Mouse (Mus musculus): Measurements from ENCODE around the gene Sh2d3c. TPM values are rescaled to one million over a fixed set of nuclear protein-coding genes. Genes with fewer than 3 reads are reported as not detected.

The Sh2d3c gene
- 100 to 1,000 TPM; 113 to 116 TPM for total RNA-seq (2023)

GRCm38 (mm10) chr2:32720681-32721229 is at the start of gene Sh2d3c:
TSS of gene Sh2d3c (plus strand) at chr2:32721055.

GRCm38 (mm10) chr2:32704021-32704421 is 16.8 kb upstream of the Sh2d3c start, which contains the start of gene Fpgs:
TSS of gene Fpgs (minus strand) at chr2:32704145.

DNA sequence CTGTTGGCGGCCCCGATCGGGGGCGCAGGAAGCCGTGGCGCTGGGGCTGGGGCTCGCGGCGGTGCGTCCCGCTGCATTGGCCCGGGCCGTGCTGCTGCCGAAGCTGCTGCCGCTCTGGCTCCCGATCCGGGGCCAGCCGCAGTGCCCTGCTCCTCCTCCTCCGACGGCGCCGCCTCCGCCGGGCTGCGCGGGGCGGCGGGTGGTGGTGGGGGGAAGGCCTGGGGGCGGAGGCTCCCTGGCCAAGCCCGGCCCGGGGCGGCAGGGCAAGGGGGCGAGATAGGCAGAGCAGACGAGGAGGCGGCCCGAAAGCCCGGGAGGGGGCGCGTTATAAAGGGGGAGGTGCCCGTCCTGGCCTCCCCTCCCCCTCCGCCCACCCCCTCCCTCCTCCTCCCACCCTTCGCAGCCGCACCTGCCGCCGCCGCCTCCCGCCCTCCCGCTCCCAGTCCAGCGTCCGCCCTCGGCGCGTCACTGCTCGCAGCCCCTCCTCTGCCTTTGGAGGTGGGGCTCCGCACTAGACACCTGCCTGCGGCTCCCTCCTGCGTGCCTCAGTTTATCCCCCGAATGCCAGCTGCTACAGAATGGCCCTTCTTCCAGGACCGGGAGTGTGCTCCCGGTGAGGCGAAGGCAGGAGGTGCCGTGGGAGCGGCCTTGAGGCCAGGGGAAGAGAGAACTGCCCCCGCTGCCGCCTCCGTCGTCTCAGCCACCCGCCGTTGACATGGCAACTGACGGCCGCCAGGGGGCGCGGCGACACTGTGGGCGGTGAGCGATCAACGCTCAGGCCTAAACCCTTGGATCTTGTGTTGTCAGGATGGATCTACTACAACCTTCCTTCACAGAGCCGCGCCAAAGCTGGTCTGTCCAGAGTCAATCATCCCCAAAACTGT is 7.7 kb upstream of the Sh2d3c start, which contains the start of gene Cdk9:
Gene Cdk9, minus strand, starts transcription at position 143 of the 884 bp plus-strand sequence.

DNA sequence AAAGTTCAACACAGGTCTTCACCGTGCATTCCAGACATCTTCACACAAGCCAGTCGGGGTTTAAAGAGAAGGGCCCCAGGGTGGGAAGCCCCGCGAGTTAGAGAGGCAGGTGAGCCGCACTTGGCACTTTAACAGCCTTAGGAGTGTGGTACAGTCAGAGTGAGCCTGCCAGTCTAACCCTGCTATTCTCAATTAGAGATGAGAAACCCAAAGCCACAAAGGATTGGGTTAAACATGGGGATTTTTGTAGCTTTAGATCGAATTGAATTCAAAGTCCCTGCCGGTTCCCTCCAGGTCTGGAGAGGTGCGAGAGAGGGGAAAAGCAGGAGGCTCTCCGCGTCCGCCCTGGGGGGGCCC is 20.0 kb downstream of the Sh2d3c start, which contains the start of gene 6330409D20Rik:
Gene 6330409D20Rik, minus strand, starts transcription at position 101 of the 357 bp plus-strand sequence.

GRCm38 (mm10) chr2:32757056-32757845 is 36.4 kb downstream of the Sh2d3c start, which contains the start of gene Tor2a:
TSS of gene Tor2a (plus strand) at chr2:32757234.

DNA sequence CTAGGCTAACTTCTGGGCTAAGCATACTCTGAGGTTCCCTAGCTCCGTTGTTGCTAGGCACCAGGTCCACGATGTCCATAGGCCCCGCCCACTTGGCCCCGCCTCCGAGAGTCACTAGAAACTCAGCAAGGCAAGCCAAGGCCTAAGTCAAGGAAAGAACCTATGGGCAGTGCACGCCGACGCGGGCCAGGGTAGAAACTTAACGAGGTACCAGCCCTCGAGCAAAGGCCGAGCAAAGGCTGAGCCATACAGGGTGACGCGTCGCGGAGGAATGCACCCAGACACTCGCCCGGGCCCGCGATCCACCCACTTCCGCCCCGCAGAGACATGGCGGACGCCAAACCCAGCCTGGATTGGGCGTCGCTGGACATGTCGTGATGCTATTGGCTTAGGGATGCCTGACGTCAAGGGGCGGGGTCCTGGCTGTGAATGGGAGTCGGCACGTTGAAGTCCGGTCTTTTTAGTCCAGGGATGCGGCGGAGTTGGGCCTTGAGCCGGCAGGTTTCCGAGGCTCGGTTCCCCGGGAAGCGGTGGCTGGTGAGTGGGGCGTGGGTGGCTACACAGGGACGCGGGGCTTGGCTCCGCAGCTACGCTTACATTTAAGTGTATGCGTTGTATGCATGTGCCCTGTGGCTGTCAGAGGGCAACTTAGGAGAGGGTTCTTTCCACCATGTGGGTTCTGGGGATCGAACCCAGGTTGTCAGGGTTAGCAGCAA is 54.7 kb downstream of the Sh2d3c start, which contains the start of the genes Ttc16 and Ptrh1:
Gene Ttc16, minus strand, starts transcription at position 275 of the 716 bp plus-strand sequence.
Gene Ptrh1, plus strand, starts transcription at position 428 of the 716 bp plus-strand sequence.

GRCm38 (mm10) chr2:32784048-32784681 is 63.3 kb downstream of the Sh2d3c start, which contains the start of gene Cfap157:
TSS of gene Cfap157 (minus strand) at chr2:32784428.

Other genes with a start within 250 kb of the Sh2d3c start
- gene Fam102a, start 185.7 kb upstream of the Sh2d3c start, total RNA-seq (2023) = 10 to 100 TPM; 69.0 to 74.8 TPM
- gene Dpm2, start 150.2 kb upstream of the Sh2d3c start, total RNA-seq (2023) = 10 to 100 TPM; 63.0 to 66.8 TPM
- gene Pip5kl1, start 146.3 kb upstream of the Sh2d3c start, total RNA-seq (2023) = under 1 TPM in 1 of 2 experiments, not detected in 1; 0.56 TPM
- gene 9430097D07Rik, start 145.4 kb upstream of the Sh2d3c start, total RNA-seq (2023) = not detected
- gene St6galnac4, start 134.0 kb upstream of the Sh2d3c start, total RNA-seq (2023) = 10 to 100 TPM; 59.7 to 63.9 TPM
- 10 to 100 TPM in 1 of 2 experiments, 1 to 10 TPM in 1; 6.3 to 10.6 TPM for gene St6galnac6, start 121.3 kb upstream of the Sh2d3c start, total RNA-seq (2023)
- gene Ak1, start 99.3 kb upstream of the Sh2d3c start, total RNA-seq (2023) = not detected
- under 1 TPM; 0.36 to 0.84 TPM for gene Eng, start 74.5 kb upstream of the Sh2d3c start, total RNA-seq (2023)
- gene Fpgs, start 16.9 kb upstream of the Sh2d3c start, total RNA-seq (2023) = 10 to 100 TPM; 30.3 to 36.4 TPM
- gene Cdk9, start 8.0 kb upstream of the Sh2d3c start, total RNA-seq (2023) = 100 to 1,000 TPM; 160 to 188 TPM
- not detected for gene 6330409D20Rik, start 20.0 kb downstream of the Sh2d3c start, total RNA-seq (2023)
- gene Tor2a, start 36.2 kb downstream of the Sh2d3c start, total RNA-seq (2023) = 10 to 100 TPM; 35.6 to 37.1 TPM
- under 1 TPM in 1 of 2 experiments, not detected in 1; 0.15 TPM for gene Ttc16, start 54.6 kb downstream of the Sh2d3c start, total RNA-seq (2023)
- 1 to 10 TPM; 2.5 to 3.8 TPM for gene Ptrh1, start 54.7 kb downstream of the Sh2d3c start, total RNA-seq (2023)
- not detected for gene Cfap157, start 63.4 kb downstream of the Sh2d3c start, total RNA-seq (2023)
- gene Stxbp1, start 126.2 kb downstream of the Sh2d3c start, total RNA-seq (2023) = 1 to 10 TPM; 4.8 to 5.4 TPM
- gene Fam129b, start 155.1 kb downstream of the Sh2d3c start, total RNA-seq (2023) = 1 to 10 TPM in 1 of 2 experiments, under 1 TPM in 1; 0.80 to 1.8 TPM
- gene Rpl12, start 240.5 kb downstream of the Sh2d3c start, total RNA-seq (2023) = 100 to 1,000 TPM; 830 to 892 TPM
- gene Lrsam1, start 240.6 kb downstream of the Sh2d3c start, total RNA-seq (2023) = 10 to 100 TPM; 19.2 to 19.4 TPM